Mouse (Mus musculus): Measurements from ENCODE around the gene Wnt9a.
"Not testable (repeated sequence)": the region's sequence is repeated elsewhere in the genome, so short reads cannot be mapped to it uniquely, and the experiment has no call there.

Wnt9a gene

DNA sequence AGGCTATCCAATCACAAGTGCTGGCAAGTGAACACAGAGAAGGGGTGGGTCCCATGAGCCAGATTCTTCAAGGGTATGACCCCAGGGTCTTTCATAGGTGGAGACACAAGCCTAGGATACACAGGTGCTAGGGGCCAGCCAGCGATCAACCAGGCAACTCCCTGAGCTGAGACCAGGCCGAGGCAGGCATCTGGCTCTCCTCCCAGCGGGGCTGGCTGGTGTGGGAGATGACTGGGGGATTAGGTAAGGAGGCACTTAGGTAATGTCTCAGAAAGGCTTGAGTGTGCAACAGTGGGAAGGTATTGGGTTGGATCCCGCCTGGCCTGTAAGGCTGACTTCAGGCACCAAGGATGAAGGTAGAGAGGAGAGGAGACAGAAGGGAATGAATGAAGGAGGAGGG, 28.4 kb downstream of the Wnt9a start:
- no peak for DNase-seq (ENCODE audit: low spot score in 2 of 2)

DNA sequence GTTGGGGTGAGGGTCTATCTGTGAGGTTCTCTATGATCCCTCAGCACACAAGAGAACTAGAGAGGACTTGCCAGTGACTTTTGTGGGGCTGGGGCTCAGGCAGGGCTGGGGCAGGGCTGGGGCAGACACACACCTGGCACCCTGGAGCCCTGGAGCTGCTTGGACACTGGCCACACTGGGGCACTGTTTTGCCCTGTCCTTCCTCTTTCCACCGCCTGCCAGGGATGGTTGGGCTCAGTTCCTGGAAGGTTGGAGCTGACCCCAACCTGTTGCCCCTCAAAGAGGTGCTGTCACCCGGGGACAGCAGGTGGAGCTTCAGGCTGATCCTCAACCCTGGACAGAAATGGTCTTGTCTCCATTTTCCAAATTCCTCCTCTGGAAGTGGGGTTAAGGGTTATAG, 29.2 kb downstream of the Wnt9a start:
- no peak for DNase-seq (ENCODE audit: low spot score in 2 of 2)

DNA sequence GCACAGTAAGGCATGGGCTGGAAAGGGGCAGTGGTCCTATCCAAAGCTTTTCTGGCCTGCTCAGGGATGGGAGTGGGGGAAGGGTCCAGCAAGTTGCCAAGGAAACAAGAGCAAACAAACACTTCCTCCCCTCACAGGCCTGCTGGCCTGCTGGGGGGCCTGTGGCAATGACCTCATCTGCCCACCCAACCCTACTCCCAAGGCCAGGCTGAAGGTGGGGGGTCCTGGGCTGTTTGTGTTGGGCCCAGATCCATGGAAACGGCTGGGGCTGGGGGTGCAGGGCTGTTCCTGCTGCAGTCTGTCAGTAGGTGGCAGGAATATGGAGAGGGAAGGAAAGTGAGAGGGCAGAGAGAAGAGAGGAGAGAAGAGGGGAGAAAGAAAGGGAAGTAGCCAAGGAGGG, 29.7 kb downstream of the Wnt9a start:
- no peak for DNase-seq (ENCODE audit: low spot score in 2 of 2)

DNA sequence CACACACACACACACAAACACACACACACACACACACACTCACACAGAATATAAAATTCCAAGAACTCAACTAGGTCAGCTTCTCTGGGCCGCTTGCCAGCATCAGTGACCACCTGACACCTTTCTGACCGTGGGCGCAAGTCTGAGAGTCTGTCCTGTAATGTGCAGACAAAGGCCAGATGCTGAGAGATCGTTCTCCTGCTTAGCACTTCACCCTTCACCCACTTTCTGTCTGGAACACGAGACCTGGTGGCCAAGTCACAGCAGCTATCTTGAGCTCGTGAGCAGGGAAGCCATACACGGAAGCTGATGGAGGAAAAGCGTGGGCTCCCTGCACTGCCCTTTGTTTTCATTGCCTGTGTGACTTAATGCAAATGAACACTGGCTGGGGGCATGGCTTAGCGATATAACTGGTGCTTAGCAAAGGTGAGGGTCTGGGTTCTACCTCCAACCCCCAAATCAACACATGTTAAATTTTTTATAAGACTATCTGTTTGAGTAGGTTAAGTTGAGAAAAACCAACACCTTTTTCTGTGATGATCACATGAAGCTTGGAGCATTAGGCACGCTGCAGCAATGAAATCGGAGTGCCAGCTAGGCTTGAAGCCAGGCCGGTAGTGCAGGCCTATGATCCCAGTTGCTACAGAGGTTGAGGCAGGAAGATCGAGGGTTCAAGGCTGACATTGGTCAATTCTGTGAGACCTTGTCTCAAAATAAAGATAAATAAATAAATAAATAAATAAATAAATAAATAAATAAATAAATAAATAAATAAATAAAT, 31.4 kb downstream of the Wnt9a start:
- DNase-seq (ENCODE audit: low spot score in 2 of 2): peak in 1 of 2 experiments; percentile 58

DNA sequence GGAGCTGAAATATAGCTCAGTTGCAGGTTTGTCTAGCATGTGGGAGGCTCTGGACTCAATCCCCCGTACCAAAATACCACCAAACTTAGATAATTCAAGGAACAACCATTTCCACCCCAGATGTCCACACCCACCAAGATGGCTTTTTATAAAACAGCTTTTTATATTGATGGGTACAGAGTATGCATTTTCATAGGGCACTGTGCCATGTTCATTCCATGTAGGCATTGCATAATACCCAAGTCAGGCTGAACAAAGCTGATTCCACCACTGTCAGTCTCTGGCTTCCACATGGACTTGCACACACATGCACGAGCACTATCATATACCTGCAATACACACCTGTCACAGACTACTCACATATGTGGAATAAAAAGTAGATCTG, 32.0 kb downstream of the Wnt9a start:
- peak; percentile 63 to 83 for DNase-seq (ENCODE audit: low spot score in 2 of 2)

DNA sequence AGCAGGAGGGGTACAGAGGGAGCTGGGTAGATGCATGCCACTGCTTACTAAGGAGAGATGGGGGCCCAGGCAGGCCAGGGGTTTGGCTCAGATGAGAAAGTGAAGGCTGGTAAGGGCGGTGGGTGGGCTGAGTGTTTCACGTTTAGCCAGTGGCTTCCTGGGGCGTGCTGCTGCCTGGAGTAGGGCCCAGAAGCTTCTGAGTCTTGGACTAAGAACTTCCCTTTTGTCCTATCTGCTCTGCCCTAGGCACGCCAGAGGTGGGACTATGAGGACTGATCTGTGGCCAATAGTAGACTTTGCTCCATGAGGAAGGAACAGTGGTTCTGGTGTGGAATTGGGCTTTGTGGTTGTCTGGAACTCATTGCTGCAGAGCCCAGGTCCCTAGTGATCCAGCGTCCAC, 36.2 kb downstream of the Wnt9a start:
- DNase-seq (ENCODE audit: low spot score in 2 of 2): no peak

DNA sequence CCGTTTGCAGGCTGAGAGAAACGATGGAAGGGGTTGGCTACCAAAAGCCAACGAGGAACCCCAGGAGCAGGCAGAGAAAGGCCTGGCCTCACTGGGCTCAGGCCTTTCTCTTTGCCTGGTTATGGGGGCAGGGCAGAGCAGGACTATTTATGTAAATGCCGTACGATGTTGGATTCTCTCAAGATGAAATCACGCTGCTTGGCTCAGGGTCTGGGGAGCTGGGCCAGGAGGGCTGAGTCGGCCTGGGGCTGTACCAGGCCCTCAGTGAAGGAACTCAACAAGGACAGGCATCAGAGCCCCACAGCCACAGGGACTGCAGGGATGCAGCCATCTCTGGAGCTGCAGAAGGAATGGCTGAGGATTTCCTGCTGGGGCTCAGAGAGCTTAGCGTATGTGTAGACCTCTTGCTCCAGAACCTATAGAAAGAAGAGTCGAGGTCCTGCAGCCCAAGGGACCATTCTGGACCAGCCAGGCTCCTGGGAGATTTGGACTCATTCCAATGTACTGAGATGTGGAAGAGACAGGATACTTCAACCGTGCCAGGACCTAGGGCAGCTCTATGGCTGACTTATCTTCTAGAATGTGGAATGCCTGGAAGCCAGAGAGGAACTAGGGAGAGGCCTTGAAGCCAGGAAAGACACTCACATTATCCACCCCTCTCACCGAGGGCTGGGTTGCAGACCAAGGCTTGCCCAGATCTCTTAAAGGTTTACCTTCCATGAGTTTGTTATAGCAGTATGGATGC, 39.6 kb downstream of the Wnt9a start:
- no peak for DNase-seq (ENCODE audit: low spot score in 2 of 2)

DNA sequence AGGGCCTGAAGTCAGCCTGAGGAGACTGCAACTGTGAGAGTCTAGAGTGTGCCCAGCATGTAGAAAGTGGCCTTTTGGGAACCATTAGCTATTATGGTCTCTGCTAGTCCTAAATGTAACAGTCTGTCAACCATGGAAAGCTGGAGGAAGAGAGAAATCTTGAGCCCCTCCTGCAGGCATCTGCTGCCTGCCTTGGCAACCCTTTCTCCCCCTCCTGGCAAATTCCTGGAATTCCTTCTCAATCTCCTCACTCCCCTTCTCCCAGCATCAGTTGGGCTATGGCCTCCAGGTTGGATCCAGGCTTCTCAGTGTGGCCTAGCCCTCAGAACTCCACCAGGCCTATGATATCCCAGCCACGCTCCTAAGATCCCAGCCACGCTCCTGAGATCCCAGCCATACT, 43.6 kb downstream of the Wnt9a start:
- DNase-seq (ENCODE audit: low spot score in 2 of 2): no peak

DNA sequence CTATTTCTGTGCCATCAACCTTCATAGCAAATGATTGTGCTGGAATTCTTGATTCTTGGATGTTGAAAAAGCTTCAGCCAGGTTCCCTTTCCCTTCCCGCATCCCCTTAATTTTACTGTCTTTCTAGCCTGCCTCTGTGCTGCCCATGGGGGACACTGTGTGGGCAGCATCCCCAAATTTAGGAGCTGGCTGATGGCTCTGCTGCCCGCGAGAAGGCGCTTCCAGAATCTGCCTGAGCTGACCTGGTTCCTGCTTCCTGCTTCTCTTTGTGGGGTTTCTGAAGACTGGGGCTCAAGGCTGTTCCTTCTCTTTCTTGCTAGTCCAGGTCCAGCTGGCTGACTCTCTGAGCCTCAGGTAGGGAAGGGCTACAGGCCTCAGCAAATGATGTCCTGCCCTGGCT, 48.1 kb downstream of the Wnt9a start:
- DNase-seq (ENCODE audit: low spot score in 2 of 2): no peak

DNA sequence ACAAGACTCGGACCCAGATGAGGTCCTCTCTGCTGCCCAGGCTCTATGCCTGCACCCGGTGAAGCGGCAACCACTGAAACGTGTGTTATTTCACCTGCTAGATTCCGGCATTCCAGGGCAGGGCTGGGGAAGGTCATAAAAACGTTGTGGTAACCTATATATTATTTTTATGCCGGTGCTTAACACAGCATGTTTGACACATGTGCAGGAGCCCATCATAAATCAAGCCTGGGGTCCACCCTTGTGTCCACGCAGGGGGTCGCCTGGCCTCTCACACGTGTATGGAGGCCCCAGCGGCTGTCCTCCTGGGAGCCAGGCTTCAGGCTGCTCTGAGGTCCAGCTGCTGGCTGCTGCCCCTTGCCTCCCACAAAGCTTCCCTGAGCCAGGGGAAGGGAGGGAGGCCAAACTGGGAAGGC, 50.2 kb downstream of the Wnt9a start:
- no peak for DNase-seq (ENCODE audit: low spot score in 2 of 2)

DNA sequence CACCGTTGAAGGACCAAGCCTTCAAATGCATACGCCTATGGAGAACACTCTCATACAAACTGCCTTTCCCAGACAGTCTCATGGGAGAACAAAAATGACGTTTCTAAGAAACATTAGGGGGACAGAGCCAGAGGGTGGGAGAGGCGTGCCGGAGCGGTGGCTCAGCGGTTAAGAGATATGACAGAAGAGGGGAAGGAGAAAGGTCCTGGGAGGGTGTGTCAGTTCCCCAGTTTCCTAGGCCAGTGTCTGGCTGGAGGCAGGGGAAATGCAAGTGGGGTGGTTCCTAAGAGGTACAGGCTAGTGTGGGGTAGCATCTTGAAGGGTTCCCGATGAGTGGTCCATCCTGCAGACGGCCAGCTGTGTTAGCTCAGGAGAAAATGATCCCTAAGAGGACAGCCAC, 54.6 kb downstream of the Wnt9a start:
- DNase-seq (ENCODE audit: low spot score in 2 of 2): no peak

DNA sequence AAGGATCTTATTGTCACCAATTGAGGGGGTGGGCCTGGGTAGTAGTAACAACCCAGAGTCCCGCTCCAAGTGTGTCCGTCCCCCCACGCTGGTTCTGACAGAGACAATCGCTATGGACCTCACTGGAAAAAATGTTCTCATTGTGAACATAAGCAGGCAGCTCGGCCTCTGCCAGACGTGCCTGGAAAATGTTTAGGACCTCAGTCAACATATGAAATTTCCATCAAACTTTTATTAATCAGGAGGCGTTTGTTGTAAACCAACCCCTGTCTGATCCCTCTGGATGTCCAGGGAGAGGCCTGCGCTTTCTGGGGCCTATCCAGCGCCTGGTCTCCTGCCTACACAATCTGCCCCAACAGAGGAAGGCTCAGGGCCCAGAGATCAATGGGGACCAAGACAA, 57.3 kb downstream of the Wnt9a start:
- DNase-seq (ENCODE audit: low spot score in 2 of 2): no peak

DNA sequence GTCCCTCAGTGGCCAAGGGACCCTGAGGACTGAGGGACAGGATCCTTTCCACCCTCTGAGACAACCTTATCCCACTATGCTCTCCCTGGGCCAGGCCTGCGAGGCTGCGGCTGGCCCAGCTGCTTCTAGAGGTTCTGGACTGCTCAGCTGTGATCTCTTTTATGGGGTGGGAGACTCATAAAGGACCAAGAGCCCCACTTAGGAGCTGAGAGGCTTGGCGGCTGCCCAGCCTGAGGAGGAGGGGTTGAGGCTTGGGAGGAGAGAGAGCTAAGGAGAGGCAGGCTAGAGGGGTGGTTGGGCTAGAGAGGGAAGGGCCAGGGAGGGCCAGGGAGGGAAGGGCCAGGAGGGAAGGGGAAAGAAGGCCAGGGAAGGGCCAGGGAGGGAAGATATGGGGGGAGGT, 57.7 kb downstream of the Wnt9a start:
- DNase-seq (ENCODE audit: low spot score in 2 of 2): no peak

DNA sequence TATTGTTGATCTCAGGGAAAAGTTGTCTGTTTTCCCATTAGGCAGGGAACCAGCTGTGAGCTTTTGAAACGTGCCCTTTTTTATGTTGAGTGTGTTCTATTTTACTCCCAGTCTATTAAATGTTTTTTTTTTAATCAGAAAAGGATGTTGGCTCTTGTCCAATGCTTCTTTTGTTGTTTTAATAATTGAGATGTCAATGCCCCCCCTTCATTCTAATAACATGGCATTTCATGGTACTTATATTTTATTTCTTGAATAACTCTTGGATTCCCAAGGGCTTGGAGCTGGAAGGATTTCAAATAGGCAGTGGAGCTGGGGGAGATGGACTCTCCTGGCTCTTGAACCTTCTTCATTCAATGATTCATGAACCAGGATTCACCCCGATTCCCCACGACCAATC, 59.3 kb downstream of the Wnt9a start:
- DNase-seq (ENCODE audit: low spot score in 2 of 2): no peak

DNA sequence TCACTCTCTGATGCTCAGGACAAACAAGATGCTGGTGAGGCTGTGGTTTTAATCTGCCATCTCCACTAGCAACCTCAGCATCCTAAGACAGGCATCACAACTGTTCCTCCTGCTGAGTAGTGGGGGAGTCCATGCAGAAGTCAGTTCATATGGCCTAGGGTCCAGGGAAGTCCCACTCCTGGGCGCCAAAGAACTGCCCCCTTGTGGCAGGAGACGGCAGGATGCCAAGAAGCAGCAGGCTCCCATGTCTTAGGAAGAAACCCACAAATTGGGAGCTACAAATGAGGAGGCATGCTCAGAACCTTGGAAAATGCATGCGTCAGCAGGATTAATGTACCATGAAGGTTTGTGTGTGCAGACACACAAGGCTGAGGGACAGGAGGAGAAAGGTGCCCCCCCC, 59.9 kb downstream of the Wnt9a start:
- DNase-seq (ENCODE audit: low spot score in 2 of 2): no peak

DNA sequence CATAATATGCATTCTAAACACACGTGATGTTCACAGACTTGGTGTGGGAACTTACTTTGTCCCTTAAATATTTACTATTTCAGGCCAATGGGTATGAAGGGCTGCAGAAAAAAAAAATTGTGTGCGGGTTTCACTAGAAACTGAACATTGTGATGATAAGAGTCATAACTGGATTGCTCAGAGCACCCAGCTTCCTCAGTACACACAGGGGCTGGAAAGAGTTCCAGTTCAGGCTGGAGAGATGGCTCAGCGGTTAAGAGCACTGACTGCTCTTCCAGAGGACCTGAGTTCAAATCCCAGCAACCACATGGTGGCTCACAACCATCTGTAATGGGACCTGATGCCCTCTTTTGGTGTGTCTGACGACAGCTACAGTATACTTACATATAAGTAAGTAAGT, 61.2 kb downstream of the Wnt9a start:
- DNase-seq (ENCODE audit: low spot score in 2 of 2): not testable (repeated sequence)

DNA sequence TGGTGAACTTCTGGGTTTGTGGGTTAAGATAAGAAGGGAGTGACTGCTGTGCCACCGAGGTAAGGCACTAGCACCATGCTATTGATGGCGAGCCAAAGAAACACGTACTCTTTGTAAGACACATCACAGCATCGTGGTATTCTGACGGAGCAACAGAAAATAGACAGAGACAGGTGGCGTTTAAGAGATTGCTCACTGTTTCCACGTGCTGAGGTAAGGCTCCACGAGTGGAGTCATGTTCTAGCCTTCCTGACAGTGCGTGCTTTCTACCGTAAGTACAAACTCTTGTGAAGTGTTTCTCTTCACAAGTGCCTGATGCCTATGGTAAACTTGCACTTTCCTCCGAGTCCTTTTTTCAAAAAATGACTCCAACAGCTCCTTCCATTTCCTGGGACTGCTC, 63.1 kb downstream of the Wnt9a start:
- DNase-seq (ENCODE audit: low spot score in 2 of 2): no peak

DNA sequence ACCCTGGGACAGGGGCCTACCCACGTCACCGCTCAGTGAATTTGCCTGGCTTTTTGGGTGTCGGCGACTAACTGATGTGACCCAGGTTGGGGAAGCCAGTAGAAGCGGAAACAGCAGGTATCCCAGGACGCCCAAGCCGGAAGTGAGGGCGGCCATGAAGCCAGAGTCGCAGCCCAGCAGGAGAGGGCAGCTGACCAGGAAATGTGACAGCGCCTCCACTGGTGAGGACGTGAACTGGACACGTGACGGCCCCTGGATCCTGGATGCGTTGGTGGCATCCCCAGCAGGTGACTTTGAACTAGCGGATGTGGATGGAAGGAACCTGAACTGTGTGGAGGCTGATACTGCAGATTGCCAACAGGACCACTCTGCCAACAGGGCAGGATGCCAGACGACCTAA, 68.7 kb downstream of the Wnt9a start, which contains the start of gene Prss38:
Gene Prss38 (minus strand): TSS at position 183 of the 400 bp plus-strand sequence.
- DNase-seq (ENCODE audit: low spot score in 2 of 2): no peak

DNA sequence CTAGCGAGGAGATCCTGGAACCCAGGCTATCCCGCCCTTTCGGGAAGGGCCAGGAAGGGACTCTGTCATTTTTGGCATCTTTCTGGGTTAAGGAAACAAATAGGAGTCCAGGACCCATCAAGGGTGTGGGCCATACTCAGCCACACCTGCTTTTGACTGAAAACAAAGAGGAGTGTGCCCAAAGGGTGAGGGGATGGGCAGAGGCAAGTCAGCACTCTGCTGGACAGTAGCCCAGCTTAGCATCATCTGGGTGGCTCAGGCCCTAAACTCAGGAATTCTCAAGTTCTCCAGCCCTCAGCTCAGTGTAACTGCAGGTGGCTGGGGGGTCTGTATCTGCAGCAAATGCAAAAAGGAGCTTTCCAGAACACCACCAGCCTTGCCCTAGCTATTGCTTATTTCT, 71.3 kb downstream of the Wnt9a start:
- no peak for DNase-seq (ENCODE audit: low spot score in 2 of 2)

DNA sequence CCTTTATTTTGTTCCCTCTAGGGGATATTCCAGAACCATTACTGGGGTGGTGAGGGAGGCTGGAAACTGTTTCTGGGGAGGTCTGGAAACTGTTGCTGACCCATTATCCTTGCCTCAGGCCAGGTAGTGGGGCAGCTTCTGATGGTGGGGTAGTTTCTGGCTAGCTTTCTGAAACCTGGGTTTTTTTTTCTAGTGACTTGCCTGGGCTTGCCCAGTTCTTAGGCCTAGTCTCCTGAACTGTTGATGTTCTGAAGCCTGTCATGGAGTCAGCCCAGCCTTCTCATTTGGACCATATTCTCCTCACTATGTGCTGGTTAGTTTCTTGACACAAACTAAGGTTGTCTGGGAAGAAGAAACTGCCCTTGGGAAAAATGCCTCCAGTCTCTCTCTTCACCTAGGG, 72.8 kb downstream of the Wnt9a start:
- DNase-seq (ENCODE audit: low spot score in 2 of 2): no peak

Measured in right cerebral cortex, postnatal 36 days (tissue).